Mouse (Mus musculus): ENCODE data around the gene Dcaf17. TPM values are rescaled to one million over a fixed set of nuclear protein-coding genes. Genes with fewer than 3 reads are reported as not detected.

The Dcaf17 gene
- polyA plus RNA-seq, 1 experiment = 7.5 TPM

DNA sequence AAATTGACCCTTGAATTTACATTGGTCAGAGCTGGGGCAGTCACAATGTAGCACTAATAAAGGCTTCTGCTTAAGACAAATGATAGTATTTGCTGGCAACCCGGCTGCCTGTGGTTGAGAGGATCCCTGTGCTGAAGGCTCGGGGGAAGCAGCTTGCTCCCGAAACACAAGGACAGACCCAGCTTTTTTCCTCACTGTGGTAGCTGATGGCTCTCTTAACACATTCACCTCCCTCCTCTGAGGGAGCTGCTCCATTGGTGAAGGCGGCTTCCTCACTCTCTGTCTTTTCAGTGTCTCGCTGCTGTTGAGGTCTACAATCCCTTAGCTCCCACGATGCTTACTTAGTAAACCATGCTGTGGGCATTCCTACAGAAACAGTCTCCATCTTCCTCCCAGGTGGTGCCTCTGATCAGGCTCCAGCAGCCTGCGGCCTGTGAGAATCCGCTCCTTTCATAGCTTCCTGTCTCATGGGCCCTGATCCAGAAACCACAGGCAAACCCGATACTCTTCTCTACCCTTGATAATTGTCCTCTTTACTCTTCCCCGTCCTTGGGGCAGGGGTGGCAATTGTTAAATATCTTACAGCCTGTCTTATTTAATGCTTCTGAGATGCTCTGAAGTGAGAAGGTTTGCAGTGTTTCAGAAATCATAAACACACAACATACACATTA, 47.6 kb downstream of the Dcaf17 start:
- no peak for TF ChIP-seq GATA1 (IDR thresholded peaks at IDR 0.05; ENCODE audit: low read length)

DNA sequence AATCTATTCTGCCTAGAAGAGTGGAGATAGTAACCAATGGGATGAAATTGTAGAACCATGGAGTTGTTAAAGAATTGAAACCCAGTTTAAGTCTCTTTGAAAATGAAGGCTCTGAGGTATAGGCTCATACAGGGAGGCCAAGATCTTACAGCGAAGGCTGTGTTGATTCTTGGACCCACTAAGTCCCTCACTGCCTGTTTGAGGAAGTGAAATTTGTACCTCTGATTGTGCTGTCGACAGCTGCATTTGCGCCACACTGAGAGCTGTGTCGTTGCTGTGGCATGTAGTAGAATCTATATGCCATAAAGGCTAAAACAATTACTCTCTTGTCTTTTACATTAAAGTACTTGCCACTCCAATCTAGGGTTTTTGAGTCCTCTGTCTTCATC, 48.2 kb downstream of the Dcaf17 start:
- TF ChIP-seq GATA1 (IDR thresholded peaks at IDR 0.05; ENCODE audit: low read length) = no peak

DNA sequence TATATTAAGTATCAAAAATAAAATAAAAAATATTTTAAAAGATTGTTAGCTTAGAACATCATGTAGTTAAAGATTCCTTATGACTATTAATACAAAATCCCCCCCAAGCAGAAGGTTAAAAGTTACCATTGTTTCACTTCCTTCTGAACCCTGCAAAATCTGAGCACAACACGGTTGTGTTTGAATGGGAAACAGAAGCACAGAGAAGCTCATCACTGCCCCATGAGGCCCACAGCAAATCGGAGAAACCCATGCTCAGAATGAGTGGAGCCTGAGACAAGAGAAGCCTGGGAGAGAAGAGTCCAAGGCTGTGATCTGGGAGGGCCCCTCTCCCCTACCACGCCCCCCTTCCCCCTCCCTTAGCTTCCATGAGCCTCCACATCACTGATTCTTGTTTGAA, 49.6 kb downstream of the Dcaf17 start:
- no peak for TF ChIP-seq GATA1 (IDR thresholded peaks at IDR 0.05; ENCODE audit: low read length)

DNA sequence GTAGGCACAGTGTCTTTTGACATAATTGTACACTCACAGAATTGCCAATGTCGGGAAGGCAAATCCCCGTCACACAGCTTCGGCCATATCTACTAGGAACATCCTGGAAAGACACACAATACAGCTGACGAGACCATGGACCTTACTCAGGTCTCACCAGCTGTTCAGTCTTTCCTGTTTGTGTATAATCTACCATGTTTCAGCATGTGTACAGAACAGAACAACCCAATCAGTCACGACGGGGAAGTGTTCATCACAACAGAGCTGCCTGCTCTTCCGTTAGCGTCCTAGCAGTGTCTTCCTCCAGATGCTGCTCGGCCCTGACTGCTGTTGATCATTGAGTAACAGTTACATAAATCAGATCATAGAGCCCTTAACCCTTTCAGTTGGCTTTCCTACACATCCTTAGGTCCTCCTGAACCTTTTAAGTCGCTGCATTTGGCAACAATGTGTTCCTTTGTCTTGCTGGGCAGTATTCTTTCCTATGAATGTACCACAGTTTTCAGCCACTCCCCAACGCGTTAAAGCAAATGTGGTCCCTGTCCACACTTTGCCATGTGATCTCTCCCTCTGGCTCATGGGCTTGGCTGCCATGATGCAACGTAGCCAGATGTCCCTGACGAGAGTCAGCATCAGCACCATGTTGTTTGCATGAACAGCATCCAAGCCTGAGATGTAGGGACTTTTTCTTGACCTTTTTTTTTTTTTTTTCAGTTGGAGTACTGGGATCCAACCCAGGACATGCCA, 50.5 kb downstream of the Dcaf17 start:
- TF ChIP-seq GATA1 (IDR thresholded peaks at IDR 0.05; ENCODE audit: low read length) = no peak

DNA sequence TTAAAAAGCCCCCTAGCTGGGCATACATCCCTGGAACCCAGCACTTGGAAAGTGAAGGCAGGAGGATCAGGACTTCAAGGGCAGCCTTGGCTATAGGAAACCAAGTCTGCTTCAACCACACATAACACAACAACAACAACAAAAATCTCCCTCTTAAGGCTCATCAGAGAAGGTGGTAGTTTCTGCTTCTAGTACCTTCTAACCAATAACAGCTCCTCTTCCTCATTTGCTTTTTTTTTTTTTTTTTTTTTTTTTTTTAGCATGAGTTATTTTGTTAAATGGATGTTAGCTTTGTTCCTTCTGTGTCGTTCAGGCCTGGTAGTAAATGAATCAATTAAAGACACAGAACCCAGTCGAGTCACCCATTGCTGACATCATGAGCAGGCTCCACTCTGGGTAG, 52.1 kb downstream of the Dcaf17 start:
- no peak for TF ChIP-seq GATA1 (IDR thresholded peaks at IDR 0.05; ENCODE audit: low read length)

DNA sequence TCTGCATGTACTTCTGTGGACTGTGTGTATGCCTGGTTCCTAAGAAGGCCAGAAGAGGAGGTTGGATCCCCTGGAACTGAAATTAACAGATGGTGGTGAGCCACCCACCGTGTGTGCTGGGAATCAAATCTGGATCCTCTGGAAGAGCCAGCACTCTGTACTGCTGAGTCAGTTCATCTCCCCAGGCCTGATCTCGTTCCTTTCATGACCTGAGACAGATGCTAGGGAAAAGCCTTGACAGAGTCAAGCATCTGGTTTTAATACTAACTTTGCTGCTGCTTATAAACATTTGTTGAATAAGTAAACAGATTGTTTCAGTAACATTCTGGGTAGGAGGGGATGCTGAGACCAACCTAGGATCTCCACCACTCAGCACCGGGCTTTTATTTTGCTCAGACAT, 53.4 kb downstream of the Dcaf17 start:
- TF ChIP-seq GATA1 (IDR thresholded peaks at IDR 0.05; ENCODE audit: low read length) = no peak

DNA sequence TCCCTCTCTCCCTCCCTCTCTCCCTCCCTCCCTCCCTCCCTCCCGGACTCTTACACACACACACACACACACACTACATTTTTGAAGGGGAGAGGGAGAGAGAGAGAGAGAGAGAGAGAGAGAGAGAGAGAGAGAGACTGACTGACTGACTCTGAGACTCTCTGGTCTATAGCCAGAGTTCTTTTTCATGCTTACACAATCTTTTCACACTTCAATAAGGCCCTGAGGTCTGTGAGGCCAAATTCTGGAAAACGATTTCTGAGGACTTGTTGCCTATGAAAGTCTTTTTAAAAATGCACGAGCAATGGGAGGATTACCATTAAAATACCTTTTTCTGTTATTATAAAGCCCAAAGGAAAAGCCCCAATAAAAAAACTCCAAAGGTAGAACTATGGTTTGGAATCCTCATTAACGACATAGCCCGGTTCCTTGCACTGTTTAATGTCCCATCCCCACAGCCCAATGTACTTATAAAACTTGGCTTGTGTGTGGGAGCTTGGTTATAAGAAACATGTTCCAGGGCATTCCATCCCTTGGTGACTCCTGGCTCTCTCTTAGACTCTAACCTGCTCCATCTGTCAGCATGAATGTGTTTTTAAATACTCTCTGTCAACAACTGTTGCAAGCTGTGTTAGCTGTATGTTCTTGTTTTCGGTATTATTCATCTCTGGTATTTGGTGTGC, 58.5 kb downstream of the Dcaf17 start:
- no peak for TF ChIP-seq GATA1 (IDR thresholded peaks at IDR 0.05; ENCODE audit: low read length)

DNA sequence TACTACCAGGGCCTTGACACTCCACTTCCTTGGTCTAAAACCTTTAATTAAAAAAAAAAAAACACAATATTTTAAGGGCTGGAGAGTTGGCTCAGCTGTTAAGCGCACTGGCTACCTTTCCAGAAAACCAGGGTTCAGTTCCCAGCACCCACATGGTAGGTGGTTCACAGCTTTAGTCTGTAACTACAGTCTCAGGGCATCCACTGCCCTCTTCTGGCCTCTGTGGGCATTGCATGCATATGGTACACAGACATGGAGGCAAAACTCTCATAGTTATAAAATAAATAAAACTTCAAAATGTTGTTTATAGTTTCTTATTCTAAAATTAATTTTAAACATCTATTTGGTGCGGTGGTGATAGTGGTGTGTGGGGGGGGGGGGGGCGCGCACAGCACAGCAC, 61.0 kb downstream of the Dcaf17 start:
- TF ChIP-seq GATA1 (IDR thresholded peaks at IDR 0.05; ENCODE audit: low read length) = no peak

DNA sequence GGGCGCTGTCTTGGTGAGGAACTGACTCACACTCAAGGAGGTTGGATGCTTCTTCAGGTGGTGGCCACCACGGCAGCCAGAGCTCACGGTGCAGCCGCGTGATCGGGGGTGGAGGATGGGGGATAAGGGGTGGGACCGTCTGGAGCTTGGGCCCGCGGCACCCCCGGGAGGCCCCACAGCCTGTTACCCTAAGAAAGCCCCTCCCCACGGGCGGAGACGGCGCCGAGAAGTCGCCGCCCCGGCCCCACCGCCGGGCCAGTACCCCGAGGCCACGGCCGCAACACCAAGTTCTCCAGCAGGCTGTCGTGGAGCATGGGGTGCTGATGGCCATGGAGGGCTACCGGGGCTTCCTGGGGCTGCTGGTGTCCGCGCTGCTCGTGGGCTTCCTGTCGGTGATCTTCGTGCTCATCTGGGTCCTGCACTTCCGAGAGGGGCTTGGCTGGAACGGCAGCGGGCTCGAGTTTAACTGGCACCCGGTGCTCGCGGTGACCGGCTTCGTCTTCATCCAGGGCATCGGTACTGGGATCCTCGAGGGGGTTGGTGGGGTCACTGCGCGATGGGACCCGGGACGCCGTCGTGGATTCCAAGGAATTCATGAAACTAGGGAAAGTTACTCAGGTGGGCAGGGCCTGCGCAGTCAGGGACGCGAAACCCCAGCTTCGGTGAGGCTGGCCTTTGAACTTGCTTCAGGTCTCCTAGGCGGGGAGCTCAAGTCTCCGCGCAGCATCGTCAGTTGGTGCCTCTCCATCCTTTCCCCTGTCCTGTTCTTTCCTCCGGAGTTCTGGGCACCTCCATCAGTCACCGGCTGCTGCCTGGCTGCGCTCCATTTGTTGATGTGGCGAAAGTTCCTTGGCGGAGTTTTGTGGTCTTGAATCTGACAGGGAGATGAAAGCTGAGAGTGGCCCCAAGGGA, 62.9 kb downstream of the Dcaf17 start, which contains the start of gene Cybrd1:
Cybrd1 (plus strand) TSS at position 127 of the 912 bp plus-strand sequence.
- no peak for TF ChIP-seq GATA1 (IDR thresholded peaks at IDR 0.05; ENCODE audit: low read length)

DNA sequence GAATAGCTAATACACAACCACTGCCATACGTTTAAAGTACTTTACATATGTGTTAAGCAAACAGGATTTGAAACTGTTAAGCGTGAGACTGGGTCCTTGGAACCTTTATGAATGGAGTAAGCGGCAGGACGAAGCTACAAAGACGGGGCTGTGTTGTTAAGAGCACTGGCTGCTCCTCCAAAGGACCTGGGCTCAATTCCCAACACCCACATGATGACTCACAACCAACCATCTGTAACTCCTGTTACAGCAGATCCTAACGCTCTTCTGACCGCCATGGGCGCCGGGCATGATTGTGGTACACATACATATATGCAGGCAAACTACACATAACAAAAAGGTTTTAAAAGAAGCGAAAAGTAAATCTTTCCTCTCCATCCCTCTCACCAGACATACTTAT, 65.7 kb downstream of the Dcaf17 start:
- no peak for TF ChIP-seq GATA1 (IDR thresholded peaks at IDR 0.05; ENCODE audit: low read length)

DNA sequence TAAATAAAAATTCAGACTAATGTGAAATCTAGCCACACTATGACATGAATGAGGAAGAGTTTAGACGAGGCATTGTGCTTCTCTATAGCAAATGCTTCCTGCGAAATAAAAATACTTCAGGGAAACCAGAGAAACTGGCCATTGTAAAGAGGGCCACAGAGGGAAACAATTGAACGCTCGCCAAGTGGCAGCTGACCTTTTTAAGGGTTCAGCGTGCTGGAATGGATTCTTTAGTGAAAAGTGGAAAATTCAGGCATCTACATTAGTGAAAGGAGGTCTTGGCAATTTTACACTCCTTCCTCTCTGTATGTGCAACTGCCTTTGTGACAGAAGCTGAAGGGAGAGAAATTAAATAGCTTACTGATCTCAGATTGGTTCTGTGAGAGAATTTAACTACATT, 66.3 kb downstream of the Dcaf17 start:
- no peak for TF ChIP-seq GATA1 (IDR thresholded peaks at IDR 0.05; ENCODE audit: low read length)

DNA sequence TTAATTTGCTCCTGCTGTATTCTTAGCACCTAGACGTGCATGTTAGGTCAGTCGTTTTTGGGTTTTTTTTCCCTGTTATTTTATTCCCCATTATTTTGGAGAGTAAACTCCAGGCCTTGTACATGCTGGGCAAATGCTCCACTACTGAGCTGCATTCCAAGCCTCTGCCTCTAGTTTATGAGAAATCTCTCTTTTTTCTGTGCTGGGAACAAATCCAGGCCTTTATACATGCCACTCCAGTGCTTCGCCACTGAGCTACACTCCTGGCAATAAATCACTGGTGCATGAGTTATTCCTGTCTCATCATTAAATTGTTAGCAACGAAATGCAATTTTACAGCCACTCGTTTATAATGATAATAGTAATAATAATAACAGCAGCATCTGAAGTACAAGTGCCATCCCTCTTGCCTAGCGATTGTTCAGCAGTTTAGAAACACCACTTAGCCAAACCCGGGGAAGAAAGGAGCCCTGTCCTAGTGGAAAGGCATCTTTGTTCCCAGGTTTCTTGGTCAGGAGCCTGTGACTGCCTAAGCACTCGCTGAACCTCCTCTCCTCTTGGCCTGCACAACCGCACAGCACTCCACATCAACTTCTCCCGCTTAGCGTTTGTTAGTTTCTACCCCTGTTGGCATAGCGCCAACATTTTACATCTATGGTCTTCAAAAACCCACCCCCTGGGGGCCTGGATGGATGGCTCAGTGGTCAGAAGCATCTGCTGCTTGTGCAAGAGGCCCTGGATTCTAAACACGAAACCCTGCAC, 67.3 kb downstream of the Dcaf17 start:
- no peak for TF ChIP-seq GATA1 (IDR thresholded peaks at IDR 0.05; ENCODE audit: low read length)

DNA sequence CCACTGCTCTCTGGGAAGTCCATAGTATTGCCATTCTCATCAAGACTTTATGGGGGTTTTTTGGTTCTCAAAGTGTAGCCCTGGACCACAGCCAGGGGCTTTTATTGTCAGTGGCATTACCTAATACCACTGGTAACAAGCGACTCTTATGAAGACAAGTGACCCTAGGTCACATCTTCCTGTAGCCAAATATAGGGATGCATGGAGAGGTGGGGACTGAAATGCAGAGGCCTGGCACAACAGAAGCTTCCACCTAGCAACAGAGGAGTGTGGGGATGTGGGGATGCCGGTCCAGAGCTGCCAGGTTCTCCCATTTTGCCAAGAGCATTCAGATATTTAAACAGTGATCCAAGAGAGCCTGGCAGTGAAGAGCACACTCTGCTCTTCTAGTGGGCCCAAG, 68.5 kb downstream of the Dcaf17 start:
- TF ChIP-seq GATA1 (IDR thresholded peaks at IDR 0.05; ENCODE audit: low read length) = no peak

DNA sequence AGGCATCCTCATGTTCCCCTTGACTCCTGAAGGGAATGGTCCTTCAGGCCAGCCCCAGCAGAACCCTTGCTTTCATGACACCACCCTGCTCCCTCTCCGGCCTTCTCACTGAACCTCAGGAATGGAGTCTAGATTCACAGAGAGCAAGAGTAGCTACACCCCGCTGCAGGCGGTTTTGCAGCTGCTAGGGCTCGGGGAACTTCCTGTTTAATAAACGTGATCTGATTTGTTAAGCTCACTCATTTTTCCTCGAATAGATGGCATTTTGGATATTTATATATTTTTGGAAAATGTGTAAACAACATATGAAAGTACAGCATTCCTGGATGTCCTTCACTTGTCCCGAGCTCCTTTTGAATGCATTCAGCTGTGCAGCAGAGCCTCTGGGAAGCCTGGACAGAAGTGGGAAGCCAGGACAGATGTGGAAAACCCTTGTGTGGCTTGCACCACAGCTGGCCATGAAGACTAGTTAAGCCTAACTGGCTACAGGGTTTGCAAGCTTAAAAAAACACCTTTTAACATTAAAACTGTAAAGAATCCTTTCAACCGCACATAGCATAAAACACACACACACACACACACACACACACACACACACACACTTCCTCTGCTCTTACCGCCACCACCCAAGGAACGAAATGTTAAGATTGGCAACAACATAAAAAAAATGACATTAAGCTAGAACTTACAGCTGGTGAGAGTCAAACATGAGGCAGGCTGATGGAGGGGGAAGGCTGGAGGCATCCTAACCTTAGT, 72.8 kb downstream of the Dcaf17 start:
- TF ChIP-seq GATA1 (IDR thresholded peaks at IDR 0.05; ENCODE audit: low read length) = no peak

Data from G1E-ER4 (cell line).